Comparison of ENCODE assay signal across 19 mouse cellular contexts in the genomic region with DNA sequence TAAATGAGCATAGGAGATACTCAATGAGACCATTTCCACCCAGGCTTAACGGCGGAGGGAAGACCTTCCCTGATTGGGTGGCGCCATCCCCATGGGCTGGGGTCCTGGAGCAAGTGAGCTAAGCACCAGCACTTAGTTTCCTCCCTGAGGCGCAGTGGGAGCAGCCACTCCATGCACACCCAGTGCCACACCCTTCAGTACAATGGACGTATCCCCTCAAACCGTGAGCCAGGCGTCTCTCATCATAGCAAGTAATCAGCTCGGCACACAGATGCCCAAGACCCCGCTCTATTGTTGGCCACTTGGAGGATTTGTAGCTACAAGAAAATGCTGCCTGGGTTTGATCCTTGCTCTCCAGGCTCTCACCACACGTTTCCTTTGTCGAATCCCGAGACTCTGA. TPM values are rescaled to one million over a fixed set of nuclear protein-coding genes. Genes with fewer than 3 reads are reported as not detected.
"Had no signal": no experiment of that assay in that cellular context is flagged by ENCODE, and none has a peak within 500 bp of the region (broad histone marks: within the 10 kb centered on the region; RNA-seq: fewer than 3 reads in every experiment).

No protein-coding gene starts in this region.

- H3K4me3 ChIP-seq: lung, embryonic 15.5 days; midbrain, embryonic 13.5 days; midbrain, embryonic 15.5 days; neural tube, embryonic 12.5 days; stomach, embryonic 15.5 days had no signal

- H3K9ac ChIP-seq: liver, postnatal 0 days; lung, embryonic 15.5 days; midbrain, embryonic 13.5 days; midbrain, embryonic 15.5 days; neural tube, embryonic 12.5 days; stomach, embryonic 15.5 days had no signal

- H3K9me3 ChIP-seq: lung, embryonic 15.5 days; midbrain, embryonic 13.5 days; midbrain, embryonic 15.5 days; neural tube, embryonic 12.5 days; stomach, embryonic 15.5 days had no signal

- H3K27me3 ChIP-seq: lung, embryonic 15.5 days; midbrain, embryonic 13.5 days; midbrain, embryonic 15.5 days; neural tube, embryonic 12.5 days; stomach, embryonic 15.5 days had no signal

- DNase-seq: liver, postnatal 0 days; lung, adult 2 months; lung, postnatal 14 days; lung, postnatal 36 days; right cerebral cortex, postnatal 14 days; thymus, adult 2 months; thymus, postnatal 25 days; thymus, postnatal 4 days had no signal

- H3K27ac ChIP-seq: lung, embryonic 15.5 days; macrophage; midbrain, embryonic 13.5 days; midbrain, embryonic 15.5 days; neural tube, embryonic 12.5 days; stomach, embryonic 15.5 days; stomach, postnatal 0 days had no signal

- H3K4me1 ChIP-seq: midbrain, embryonic 15.5 days; stomach, embryonic 15.5 days had no signal

RNA-seq across cellular contexts. Expression of gene Mrln, which starts 58.6 kb away (rescaled TPM):
- total RNA-seq: megakaryocyte progenitor cell, adult 5-6 weeks; monocyte, adult 5-6 weeks had no signal
- polyA plus RNA-seq: lung, embryonic 15.5 days; macrophage; midbrain, embryonic 11.5 days; midbrain, embryonic 13.5 days; spleen, adult 2 months had no signal
